Mouse (Mus musculus) retina, postnatal 1 day (tissue): ENCODE results near the gene Mmp13.
"Not testable (repeated sequence)": the region's sequence is repeated elsewhere in the genome, so short reads cannot be mapped to it uniquely, and the experiment has no call there.

ENCODE experiments used
- DNase-seq: peaks from one replicate; pipeline ENCODE4 v3.0.0-alpha.2; 2012

Gene Mmp13

GRCm38 (mm10) chr9:7272214-7272613 lies at the start of gene Mmp13:
Mmp13 (plus strand) TSS chr9:7272514.
- DNase-seq, result no peak

- DNase-seq, result no peak
Measured at GRCm38 (mm10) chr9:7238619-7239018, 33.7 kb upstream of the Mmp13 start.

- no peak for DNase-seq
Measured at GRCm38 (mm10) chr9:7239967-7240366, 32.3 kb upstream of the Mmp13 start.

GRCm38 (mm10) chr9:7252797-7253654 lies 19.3 kb upstream of the Mmp13 start:
- DNase-seq, result no peak

GRCm38 (mm10) chr9:7261667-7262066 lies 10.6 kb upstream of the Mmp13 start:
- no peak for DNase-seq

- DNase-seq, result no peak
Measured at GRCm38 (mm10) chr9:7270071-7270470, 2.2 kb upstream of the Mmp13 start.

- DNase-seq, result peak; percentile 28
Measured at GRCm38 (mm10) chr9:7282565-7283302, 10.4 kb downstream of the Mmp13 start.

- DNase-seq, result not testable (repeated sequence)
Measured at GRCm38 (mm10) chr9:7283303-7283684, 11.0 kb downstream of the Mmp13 start.

GRCm38 (mm10) chr9:7289501-7289900 lies 17.2 kb downstream of the Mmp13 start:
- no peak for DNase-seq

- DNase-seq, result no peak
Measured at GRCm38 (mm10) chr9:7289901-7290300, 17.6 kb downstream of the Mmp13 start.

GRCm38 (mm10) chr9:7292132-7292531 lies 19.8 kb downstream of the Mmp13 start:
- no peak for DNase-seq

GRCm38 (mm10) chr9:7331847-7332246 lies 59.5 kb downstream of the Mmp13 start:
- DNase-seq, result no peak
